Mouse (Mus musculus) B cell, adult 2 months (primary cell): ENCODE data around the gene Rdh16f2.
"Not testable (repeated sequence)": the region's sequence is repeated elsewhere in the genome, so short reads cannot be mapped to it uniquely, and the experiment has no call there.

Experiments
- DNase-seq, 2 experiments: peaks; one replicate each; pipeline ENCODE4 v3.0.0; 2022

The Rdh16f2 gene

DNA sequence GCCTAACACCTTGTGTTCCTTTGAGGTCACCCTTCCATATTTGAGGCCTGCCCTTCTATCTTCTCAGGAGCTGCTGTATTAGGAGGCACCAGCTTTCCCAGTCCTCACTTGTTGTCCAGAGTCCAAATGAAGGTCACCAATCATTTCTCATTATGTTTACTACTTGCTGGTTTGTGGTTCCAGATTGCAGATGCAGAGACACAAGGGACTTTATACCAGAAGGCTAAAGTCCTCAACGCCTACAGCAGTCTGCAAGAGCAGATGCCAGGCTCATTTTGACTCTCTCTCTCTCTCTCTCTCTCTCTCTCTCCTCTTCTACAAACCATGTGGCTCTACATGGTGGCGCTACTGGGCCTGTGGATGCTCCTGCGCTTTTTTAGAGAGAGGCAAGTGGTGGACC, at the start of gene Rdh16f2:
TSS of gene Rdh16f2 (plus strand) at position 243 of the 400 bp plus-strand sequence.
- no peak for DNase-seq

DNA sequence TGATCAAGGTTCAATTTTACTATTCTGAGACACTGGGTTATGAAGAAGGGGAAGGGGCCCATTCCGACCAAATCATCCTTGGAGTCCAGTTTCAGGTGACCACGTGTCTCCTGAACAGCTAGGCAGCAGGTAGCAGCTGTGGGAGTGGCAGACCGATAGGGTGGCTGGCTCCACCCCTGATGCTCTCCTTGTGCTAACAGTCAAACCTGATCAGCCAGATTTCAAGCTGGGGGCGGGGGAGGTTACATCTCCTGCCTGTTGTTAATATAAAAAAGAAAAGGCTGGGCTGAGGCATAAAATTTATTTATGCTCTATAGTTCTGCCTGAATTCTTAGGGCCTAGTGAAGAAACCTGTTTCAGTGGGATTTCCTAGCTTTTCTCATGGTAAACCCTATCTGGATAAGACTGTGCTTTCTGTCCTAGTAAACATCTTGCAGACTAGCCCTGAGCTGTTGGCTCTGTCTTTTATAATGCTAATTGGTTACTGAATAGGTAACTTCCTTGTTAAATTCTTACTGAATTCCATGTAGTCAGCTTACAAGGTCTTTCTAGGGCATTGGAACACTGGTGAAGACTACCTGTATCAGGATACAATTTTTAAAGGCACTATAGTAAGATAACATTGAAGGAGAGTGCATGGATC, 48.9 kb upstream of the Rdh16f2 start:
- DNase-seq: not testable (repeated sequence)

DNA sequence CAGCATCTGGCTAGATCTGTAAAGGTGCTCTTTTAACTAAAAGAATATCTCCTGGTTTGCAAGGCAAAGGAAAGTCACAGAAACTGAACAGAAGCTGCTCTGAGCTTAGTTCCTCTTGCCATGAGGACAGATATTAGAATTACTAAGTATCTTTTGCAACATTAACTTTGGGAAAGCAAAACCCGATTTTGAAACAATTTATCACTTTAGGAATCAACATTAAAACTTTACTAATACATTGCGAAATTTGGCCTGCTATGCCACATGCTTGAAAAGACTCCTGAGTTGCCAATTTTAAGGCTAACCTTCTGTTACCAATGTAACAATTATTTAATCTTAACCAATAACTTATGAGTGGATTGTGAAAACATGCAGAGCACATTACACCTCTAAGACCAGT, 44.5 kb upstream of the Rdh16f2 start:
- DNase-seq: not testable (repeated sequence)

DNA sequence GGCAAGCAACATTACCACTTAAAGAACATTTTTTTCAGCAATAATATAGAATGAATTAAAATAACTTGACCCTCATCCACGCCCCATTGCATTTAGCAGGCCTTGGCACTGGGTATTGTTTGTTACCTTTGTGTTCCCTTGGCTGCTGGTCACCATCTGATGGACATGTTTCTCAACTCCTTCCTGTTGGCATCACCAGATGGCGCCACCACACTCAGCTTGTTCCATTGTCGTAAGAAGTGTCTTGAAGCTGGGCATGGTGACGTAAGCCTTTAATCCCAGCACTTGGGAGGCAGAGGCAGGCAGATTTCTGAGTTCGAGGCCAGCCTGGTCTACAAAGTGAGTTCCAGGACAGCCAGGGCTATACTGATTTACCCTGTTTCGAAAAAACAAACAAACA, 40.9 kb upstream of the Rdh16f2 start:
- DNase-seq: no peak

DNA sequence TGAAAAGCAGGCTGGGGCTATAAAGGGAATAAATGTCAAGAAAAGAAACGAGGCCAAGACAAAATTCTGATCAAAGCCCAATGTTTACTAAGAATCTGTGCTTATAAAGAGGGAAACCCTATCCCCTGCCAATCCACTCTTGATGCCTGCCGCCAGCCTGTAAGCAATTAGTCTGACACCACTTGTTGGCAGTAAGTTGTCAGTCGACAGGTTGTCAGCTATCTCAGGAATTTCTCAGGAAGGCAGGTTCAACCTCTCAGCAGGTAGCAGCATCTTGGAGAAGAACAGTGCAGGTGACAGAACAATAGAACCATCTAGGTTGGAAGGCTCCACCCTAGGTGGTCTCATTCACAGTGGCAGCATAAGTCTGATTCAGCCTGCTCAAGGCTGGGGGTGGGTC, 37.2 kb upstream of the Rdh16f2 start:
- no peak for DNase-seq

DNA sequence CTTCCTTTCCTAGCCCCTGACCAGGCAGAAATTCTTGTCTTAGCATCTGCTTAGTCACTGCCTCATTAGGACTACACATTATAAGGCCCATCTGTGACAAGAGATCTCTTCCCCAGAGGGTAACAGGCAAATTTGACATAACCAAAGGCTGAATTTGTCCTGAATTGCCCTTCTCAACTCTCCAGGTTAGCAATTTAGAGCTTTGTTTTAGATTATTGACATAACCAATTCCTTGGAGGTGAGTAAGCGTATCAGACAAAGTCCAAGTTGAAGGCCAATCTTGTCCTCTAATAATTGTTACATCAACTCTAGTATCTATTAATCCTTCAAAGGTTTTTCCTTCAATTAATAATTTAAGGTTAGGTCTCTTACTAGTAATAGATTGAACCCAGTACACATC, 32.1 kb upstream of the Rdh16f2 start:
- DNase-seq: not testable (repeated sequence)

DNA sequence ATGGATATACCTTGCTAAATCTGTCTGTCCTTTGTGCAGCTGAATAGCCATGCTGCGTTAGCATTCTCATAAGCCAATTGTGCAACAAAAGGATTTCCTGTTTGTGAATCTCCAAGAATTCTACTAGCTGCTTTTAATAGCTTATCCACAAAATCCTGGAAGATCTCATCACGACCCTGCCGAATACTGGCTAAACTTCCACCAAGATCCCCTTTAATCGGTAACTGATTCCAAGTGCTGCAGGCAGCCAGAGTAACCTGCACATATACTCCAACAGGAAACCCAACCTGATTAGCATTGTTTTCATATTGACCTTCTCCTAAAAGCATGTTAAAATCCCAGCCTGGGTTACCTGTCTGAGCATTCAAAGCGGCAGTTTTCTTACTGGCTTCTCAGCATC, 31.0 kb upstream of the Rdh16f2 start:
- no peak for DNase-seq

DNA sequence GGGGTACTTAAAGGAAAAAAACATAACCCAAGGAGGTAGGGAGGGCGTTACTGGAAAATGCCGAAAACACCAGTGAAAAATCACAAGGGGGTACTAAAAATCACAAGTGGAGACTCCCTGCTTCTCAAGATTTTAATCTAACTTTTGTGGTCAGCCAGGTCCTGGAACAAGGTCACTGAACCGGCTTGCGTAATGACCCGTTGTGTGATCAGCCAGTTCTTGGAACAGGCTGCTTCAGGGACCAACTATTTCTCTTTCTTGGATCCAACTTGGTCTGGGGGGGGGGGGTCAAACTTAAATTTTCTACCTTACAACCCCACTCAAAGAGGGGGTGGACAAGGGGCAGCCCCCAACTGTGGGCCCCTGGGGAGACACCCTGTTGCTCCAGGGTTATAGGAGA, 28.5 kb upstream of the Rdh16f2 start:
- DNase-seq: not testable (repeated sequence)

DNA sequence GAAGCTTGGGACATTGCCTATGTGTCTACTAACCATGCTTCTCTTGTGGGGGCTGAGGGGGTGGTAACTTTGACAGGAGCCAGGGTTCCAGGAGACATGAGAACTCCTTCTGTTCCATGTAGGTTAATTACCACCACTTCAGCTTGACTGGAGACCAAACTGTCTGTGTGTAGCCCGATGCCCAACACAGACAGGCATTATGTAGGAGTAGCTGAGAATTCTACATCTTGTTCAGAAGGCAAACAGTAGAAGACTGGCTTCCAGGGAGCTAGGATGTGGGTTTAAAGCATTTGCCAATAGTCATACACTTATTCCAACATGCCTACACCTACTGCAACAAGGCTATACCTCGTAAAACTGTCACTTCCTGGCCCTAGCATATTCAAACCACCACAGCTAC, 27.7 kb upstream of the Rdh16f2 start:
- no peak for DNase-seq

DNA sequence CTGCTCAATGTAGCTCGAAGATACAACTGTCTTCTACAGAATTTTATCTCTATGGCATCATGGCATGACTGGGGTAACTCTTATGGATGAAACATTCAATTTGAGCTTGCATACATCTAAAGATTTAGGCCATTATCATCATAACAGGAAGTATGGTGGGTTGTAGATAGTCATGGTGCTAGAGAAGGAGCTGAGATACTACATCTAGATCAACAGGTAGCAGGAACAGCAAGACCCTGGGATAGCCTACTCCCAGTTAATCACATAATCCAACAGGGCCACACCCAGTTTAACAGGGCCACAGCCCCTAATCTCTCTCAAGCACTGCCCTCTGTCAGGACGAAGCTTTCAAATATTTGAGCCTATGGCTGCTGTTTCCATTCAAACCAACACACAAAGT, 25.5 kb upstream of the Rdh16f2 start:
- no peak for DNase-seq

DNA sequence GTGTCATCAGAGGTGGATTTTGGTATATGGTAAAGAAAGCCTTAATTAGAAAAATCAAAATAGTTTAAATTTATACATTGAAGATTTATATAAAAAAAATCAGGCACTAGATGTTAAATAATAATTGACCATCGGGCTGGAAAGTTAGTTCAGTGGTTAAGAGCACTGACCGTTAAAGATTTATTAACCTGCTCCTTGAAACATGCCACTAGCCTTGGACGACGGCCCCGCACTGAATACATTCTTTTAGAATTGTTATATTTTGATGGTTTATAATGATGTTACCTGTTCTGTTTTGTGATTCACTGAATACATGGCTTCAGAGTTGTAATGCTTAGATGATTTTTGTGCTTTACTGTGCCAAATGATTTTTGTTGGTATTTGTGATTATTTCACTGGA, 20.3 kb upstream of the Rdh16f2 start:
- DNase-seq: not testable (repeated sequence)

DNA sequence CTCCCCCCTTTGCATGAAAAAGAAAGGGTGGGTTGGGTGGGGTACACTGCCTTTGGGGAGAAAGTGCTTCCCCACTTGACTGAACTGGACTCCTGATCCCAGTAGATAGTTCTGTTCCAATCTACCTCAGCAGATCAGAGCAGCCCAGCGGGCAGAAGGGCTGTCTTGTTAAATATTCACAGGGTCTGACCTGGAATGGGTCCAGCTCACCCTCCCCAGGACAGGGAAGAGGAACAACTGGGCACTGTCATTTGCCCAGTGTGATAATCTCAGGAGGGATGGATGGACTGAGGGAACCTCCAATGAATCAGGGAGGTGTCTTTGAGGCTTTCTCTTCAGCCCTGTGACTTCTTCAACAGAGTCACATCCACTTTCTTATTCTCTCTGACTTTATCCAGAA, 18.2 kb upstream of the Rdh16f2 start:
- no peak for DNase-seq

DNA sequence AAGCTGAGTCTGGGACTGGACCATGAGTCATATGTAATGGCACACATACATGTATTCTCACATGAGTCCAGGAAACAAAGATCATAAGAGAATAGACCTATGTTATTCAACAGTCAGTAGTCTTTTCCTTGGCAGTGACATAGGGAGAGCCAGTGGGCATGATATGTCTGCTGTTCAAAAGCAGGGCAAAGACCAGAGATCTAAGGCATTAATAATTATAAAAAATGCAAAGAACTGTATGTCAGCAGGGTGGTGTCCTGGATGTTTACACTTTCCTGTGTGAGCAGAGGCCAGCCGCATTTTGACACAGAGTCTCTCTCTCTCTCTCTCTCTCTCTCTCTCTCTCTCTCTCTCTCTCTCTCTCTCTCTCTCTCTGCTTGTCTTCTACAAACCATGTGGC, 16.6 kb upstream of the Rdh16f2 start, which contains the start of gene Rdh19:
TSS of gene Rdh19 (plus strand) at position 301 of the 400 bp plus-strand sequence.
- no peak for DNase-seq

DNA sequence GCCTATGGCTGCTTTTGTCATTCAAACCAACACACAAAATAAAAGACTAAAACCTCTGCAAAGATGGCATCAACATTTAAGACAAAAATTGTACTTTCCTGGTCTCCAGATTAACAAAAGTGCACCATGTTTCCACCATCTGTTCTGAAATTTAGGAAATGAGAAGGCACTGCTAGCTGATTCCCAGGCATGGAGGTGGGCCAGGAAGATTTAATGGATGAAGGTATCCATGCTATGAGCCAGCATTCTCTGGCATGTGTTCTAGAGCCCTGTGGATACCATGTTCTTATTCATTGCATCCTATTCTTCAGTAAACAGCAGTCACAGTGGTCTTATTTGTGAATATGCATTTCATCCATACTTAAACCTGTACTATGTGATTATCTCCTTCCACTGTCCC, 9.9 kb upstream of the Rdh16f2 start:
- no peak for DNase-seq

DNA sequence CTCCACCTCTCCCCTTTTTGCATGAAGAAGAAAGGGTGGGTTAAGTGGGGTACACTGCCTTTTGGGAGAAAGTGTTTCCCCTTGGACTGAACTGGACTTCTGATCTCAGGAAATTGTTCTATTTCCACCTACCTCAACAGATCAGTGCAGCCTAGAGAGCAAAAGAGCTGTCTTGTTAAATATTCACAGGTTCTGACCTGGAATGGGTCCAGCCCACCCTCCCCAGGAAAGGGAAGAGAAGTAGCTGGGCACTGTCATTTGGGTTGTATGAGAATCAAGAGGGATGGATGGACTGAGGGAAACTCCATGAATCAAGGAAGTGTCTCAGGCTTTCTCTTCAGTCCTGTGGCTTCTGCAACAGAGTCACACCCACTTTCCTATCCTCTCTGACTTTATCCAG, 1.3 kb upstream of the Rdh16f2 start:
- DNase-seq: no peak

DNA sequence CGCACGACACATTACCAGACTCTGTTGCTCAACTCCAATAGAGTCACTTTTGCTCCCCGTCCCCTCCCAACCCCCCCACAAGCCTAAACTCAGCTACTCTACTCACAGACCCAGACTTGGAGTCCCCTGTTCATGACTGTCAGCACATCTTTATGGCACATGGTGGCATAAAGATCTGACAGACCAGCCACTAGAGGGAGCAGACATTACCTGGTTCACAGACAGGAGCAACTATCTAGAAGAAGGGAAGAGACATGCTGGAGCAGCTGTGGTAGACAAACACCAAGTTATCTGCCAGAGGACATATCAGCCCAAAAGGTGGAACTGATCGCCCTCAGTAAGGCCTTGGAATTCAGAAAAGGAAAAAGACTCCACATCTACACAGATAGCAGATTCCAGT, 6.2 kb downstream of the Rdh16f2 start:
- DNase-seq: no peak

DNA sequence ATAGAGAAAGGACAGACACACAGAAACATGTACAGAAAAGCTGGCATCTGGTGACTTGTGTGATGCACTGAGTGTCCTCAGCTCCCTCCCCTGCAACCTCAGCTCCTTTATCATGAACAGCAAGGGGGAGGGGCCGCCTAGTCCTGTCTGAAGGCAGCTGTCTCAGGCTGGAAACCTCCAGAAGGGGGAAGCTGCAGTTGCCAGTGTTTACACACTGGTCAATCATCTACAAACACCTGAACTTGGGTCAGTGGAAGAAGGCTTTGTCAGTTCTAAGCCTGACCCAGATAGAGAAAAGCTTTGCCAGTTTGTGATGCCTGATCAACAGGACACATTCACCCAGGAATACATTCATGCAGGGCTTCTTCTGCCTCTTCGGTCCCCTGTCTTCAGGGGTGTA, 11.4 kb downstream of the Rdh16f2 start:
- no peak for DNase-seq

DNA sequence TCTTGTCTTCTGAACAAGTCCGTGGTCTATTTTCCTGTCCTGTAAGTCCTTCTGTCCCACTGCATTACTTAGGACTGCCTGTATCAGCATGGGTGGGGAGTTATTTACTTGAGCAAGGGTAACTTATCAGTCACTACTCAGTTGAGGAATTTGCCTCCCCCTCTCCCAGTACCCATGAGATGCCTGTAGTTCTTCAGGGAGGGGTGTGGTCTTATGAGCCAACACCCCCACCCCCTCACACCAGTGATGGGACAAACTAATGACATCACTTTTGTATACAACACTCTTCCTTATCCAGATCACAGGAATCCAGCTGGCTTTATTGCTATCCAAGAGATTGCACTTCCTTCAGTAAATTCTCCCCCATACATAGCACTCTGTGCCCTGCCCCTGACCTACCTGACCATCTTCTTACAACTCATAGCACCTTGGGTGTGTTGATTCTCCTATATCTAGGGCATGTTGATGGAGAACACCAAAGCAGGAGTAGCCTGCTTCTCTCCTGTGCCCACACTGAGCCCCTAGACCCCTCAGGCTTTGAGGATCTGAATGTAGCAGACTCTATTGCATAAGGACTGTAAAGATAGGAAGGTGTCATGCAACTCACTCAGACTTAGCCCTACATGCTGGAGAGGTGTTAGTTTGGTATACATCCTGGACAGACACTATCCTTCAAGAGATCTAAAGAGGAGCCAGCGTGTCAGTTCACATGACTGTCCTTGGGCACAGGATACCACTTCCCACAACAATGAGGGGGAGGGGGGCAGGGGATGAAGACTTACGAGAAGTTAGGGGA, 12.2 kb downstream of the Rdh16f2 start:
- no peak for DNase-seq

DNA sequence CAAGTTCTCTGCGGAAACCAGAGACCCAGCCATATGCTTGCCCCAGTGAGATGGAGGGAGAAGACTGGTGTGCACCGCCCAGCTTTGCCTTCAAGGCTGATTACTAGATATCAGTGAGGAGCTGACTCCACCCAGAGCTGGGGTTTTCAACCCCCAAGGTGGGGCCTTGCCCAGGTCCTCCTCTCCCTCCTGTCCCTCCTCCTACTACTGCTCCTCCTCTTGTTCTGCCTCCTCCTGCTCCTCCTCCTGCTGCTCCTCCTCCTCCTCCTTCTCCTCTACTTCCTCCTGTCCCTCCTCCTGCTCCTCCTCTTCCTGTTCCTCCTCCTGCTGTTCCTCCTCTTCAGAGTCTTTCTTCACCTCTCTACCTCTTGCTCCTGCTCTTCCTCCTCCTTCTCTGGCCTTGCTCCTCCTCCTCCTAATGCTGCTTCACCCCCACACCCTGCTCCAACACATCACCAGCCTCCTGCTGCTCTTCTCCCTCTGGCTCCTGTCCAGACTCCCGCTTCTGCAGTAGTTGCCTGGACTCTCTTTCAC, 12.9 kb downstream of the Rdh16f2 start:
- DNase-seq: no peak

DNA sequence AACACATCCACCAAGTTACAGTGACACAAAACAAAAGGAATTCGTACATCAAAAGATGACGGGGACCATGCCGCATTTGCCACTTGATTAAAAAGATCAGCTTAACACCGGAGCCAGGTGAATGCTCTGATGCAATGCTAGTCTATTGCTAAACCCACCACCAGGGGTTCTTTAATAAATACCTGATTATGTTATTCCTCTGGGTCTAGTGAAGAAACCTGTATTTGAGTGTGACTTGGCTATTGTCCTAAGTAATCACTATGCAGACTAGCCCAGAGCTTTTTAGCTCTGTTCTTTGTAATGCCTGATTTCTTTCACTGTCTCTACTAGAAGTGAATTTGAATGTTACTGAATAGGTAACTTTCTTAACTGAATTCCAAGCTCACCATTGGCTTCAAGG, 14.8 kb downstream of the Rdh16f2 start:
- DNase-seq: no peak

DNA sequence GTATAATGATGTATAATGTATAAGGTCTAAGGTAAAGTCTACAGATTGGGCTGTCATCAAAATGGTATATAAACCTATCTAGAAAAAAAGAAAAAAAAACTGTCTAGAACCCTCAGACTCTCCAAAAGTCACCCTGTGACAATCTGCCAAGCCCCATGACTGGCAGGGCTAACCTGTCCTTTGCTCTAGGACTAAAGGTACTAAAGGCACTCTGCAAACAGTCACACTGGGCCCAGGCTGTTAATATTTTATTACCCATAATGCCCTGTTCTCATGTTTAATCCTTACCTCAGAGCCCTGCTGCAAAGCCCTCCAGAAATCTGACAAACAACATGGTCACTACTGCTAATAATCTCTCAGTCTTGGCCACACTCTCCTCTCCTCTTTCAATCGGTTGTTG, 20.3 kb downstream of the Rdh16f2 start:
- no peak for DNase-seq

DNA sequence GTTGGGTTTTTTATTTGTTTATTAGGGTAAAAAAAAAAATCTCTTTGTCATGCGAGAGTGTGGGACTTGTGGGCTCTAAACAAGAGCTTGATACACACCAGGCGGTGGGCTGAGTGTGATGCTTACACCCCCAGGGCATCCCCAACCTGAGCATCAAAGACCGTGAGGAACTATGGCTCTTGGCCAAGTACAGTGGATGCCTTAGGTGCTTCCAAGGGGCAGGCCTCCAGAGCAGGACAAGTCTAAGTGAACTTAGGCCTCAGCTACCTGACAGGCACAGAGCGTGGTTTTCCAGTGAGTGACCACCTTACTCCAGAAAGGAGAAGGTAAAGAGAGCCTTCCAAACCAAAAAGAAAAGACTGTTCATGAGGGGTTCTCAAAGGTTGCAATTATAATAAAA, 20.7 kb downstream of the Rdh16f2 start:
- no peak for DNase-seq

DNA sequence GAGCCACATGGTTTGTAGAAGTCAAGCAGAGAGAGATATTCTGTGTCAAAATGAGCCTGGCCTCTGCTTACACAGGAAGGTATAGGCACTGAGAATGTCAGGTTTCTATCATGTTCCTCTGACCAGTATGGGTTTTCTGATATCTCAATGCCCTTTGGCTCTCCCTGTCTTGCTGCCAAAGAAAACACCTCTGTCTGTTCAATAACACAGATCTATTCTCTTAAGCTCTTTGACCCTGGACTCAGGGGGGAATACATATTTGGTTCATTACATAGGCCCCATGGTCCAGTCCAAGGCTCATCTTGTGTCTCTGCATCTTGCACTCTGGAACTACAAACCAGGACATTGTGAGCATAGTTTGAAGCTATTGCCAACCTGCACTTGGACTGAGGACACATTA, 22.3 kb downstream of the Rdh16f2 start, which contains the start of gene Rdh7:
TSS of gene Rdh7 (minus strand) at position 213 of the 400 bp plus-strand sequence.
- DNase-seq: no peak

DNA sequence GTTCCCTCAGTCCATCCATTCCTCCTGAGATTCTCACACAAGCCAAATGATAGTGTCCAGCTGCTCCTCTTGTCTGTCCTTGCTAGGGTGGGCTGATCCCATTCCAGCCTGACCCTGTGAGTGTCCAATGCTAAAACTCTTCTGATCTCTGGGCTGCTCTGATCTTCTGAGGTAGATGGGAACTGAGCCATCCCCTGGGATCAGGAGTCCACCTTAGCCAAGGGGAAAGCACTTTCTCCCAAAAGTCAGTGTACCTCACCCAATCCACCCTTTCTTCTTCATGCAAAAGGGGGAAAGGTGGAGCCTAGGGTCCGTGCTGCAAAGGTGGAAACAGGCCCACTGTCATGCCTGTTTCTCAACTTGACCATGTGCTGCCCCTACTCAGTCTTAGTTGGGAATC, 25.2 kb downstream of the Rdh16f2 start:
- no peak for DNase-seq
